Mouse (Mus musculus) mouse trophoblast stem cell (cell line): ENCODE results near the gene Nrbf2.

ENCODE experiments used
- in situ Hi-C, 2 experiments: fragments of 300-500 bp; cut with MseI, MboI; formaldehyde crosslinking; loops; 2 replicates in 1 of 2; 3 replicates in 1 of 2; pipeline ENCODE4 v1.15.1; 2025

Gene Nrbf2

GRCm38 (mm10) chr10:67295938-67296466 lies 10.9 kb upstream of the Nrbf2 start:
- in situ Hi-C loops = no loop called here

GRCm38 (mm10) chr10:67295331-67295730 lies 10.2 kb upstream of the Nrbf2 start:
- in situ Hi-C loops = no loop called here

GRCm38 (mm10) chr10:67291087-67291486 lies 6.0 kb upstream of the Nrbf2 start:
- in situ Hi-C loops = no loop called here

GRCm38 (mm10) chr10:67290622-67291021 lies 5.5 kb upstream of the Nrbf2 start:
- in situ Hi-C loops = no loop called here

GRCm38 (mm10) chr10:67287877-67288276 lies 2.8 kb upstream of the Nrbf2 start:
- in situ Hi-C loops = no loop called here

- in situ Hi-C loops = no loop called here
Measured at GRCm38 (mm10) chr10:67284761-67285175, 337 bp downstream of the Nrbf2 start.

- in situ Hi-C loops = no loop called here
Measured at GRCm38 (mm10) chr10:67284311-67284710, 794 bp downstream of the Nrbf2 start.

GRCm38 (mm10) chr10:67283516-67283915 lies 1.6 kb downstream of the Nrbf2 start:
- in situ Hi-C loops = no loop called here

- in situ Hi-C loops = no loop called here
Measured at GRCm38 (mm10) chr10:67282531-67282930, 2.6 kb downstream of the Nrbf2 start.

- in situ Hi-C loops = no loop called here
Measured at GRCm38 (mm10) chr10:67281852-67282251, 3.3 kb downstream of the Nrbf2 start.

GRCm38 (mm10) chr10:67275916-67276315 lies 9.2 kb downstream of the Nrbf2 start:
- in situ Hi-C loops = no loop called here

GRCm38 (mm10) chr10:67264852-67265251 lies 20.3 kb downstream of the Nrbf2 start:
- in situ Hi-C loops = no loop called here

GRCm38 (mm10) chr10:67253115-67253514 lies 32.0 kb downstream of the Nrbf2 start:
- in situ Hi-C loops = no loop called here

- in situ Hi-C loops = no loop called here
Measured at GRCm38 (mm10) chr10:67252353-67252752, 32.8 kb downstream of the Nrbf2 start.

GRCm38 (mm10) chr10:67250846-67251245 lies 34.3 kb downstream of the Nrbf2 start:
- in situ Hi-C loops = no loop called here

GRCm38 (mm10) chr10:67249486-67249885 lies 35.6 kb downstream of the Nrbf2 start:
- in situ Hi-C loops = no loop called here

- in situ Hi-C loops = no loop called here
Measured at GRCm38 (mm10) chr10:67247145-67247544, 38.0 kb downstream of the Nrbf2 start.

GRCm38 (mm10) chr10:67230439-67230838 lies 54.7 kb downstream of the Nrbf2 start:
- in situ Hi-C loops = no loop called here

- in situ Hi-C loops = no loop called here
Measured at GRCm38 (mm10) chr10:67226543-67226942, 58.6 kb downstream of the Nrbf2 start.

- in situ Hi-C loops = no loop called here
Measured at GRCm38 (mm10) chr10:67226109-67226508, 59.0 kb downstream of the Nrbf2 start.

GRCm38 (mm10) chr10:67225528-67225927 lies 59.6 kb downstream of the Nrbf2 start:
- in situ Hi-C loops = no loop called here

- in situ Hi-C loops = no loop called here
Measured at GRCm38 (mm10) chr10:67223942-67224341, 61.2 kb downstream of the Nrbf2 start.

GRCm38 (mm10) chr10:67221284-67221683 lies 63.8 kb downstream of the Nrbf2 start:
- in situ Hi-C loops = no loop called here

GRCm38 (mm10) chr10:67220251-67220650 lies 64.9 kb downstream of the Nrbf2 start:
- in situ Hi-C loops = no loop called here
